Mouse (Mus musculus) kidney, postnatal 4 days (tissue): ENCODE data around the gene Dnase1l3.

Experiments
- DNase-seq, 2 experiments: peaks; one replicate each; pipeline ENCODE4 v3.0.0; 2021; ENCODE audit warnings: mixed read lengths in 2 of 2

Gene Dnase1l3

GRCm38 (mm10) chr14:7975177-7975576, 19.2 kb downstream of the Dnase1l3 start:
- DNase-seq, result no peak

GRCm38 (mm10) chr14:7974643-7975042, 19.7 kb downstream of the Dnase1l3 start:
- DNase-seq, result no peak

- DNase-seq, result peak in 1 of 2 experiments; percentile 29
Observed at GRCm38 (mm10) chr14:7971889-7972493, 22.4 kb downstream of the Dnase1l3 start.

- peak; percentile 63 to 67 for DNase-seq
Observed at GRCm38 (mm10) chr14:7964219-7964889, 30.0 kb downstream of the Dnase1l3 start.

DNA sequence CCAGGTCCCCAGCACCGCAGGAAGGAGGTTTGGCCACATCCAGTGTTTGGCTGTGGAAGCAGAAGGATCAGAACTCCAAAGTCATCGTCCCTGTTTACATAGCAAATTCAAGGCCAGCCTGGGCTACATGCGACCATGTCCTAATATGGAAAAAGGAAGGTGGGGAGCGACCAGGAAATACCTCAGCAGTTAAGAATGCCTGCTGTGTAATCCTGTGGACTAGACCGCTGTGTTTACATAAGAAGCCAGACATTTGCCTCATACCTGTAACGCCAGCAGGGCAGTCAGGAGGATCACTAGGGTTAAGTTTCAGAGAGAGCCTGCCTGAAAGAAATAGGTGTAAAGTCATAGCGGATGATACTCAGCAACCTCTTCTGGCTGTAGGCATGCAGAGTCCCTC, 31.2 kb downstream of the Dnase1l3 start:
- no peak for DNase-seq

DNA sequence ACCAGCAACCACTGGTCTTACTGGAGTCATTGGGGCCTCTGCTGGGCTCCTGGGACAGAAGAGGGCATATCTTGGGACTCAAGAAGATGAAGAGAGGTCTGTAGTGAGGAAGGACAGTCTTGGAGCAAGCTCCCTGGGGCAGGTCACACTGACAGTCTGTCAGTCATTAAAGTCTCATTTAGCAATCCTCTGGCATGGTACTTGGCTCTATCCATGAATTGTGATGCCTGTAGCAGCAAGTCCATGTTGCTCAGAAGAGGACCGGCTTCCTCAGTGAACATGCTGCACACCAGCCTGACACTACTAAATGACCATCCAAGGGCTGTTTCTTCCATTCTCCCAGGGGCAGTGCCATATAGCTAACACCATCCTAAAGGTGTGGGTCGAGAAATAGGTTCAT, 31.7 kb downstream of the Dnase1l3 start:
- no peak for DNase-seq

DNA sequence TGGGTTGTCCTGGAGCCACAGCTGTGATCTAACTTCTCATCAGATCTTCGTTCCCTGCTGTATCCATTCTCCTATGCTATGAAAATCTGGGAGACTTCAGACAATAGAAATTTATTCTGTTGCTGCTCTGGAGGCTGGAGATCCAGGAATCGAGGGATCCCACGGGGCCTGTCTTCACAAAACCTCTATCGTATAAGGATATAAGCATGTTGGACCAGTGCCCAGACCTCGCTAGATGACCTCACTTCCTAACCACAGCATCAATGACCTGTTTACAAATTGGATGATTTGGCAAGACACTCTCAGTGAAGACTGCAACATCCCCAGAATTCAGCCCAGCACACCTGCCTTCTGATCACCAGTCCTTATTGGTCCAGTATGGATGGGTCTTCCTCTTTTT, 32.7 kb downstream of the Dnase1l3 start:
- peak; percentile 49 to 60 for DNase-seq

GRCm38 (mm10) chr14:7960616-7961015, 33.8 kb downstream of the Dnase1l3 start:
- DNase-seq, result peak; percentile 54 to 62

DNA sequence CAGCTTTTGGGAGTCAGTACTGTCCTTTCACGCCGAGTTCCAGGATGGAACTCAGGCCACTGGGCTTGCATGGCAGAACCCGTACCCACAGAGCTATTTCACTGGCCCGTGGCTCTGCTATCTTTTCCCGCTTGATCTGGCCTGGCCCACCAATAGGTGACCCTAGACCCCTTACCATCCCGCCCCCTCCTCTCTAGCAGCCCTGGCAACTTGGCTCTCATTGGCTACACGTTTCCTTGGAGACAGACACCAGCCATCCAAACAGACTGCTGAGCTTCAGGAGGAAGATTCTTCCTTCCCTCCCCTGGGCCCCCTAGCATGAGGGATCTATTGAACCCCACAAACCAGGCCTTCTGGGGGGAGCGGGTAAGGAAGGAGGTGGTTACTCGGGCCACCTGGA, 37.3 kb downstream of the Dnase1l3 start, which contains the start of gene Gm45521:
Gene Gm45521, plus strand, starts transcription at position 240 of the 400 bp plus-strand sequence.
- no peak for DNase-seq

DNA sequence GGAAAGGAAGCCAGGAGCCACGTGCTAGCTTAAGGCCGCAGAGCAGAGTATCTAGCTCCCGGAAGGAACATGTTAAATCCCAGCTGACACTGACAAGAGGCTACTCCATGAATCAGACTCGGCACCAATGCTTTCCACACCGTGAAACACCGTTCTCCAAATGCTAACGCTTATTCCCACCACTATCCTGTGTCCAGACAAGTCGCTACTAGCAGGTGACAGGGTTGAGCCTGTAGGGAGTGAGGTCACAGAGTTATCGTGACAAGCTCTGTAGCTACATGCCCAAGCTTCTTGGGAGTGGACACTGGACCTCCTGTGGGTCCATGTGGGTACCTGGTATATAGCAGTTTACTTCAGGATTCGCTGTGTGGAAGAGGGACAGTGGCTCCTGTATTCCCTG, 37.9 kb downstream of the Dnase1l3 start:
- DNase-seq, result no peak

DNA sequence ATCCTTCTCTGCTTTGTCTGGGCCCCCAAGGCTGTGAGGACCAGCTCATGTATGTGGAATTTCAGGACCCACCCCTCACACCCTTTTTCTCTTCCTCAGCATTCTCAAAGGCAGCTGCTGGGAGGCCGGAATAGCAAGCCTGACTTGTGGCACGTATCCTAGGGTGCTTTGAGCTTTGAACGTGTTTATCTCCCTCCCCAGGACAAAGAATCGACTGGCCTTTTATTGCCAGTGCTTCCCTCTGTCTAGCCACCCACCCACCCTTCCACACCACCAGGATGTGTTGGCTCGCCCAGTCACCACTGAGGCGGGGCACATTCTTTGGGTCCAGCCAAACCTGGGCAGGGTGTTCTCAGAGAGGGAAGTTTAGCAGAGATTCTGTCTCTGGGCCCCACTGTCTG, 40.3 kb downstream of the Dnase1l3 start:
- DNase-seq, result no peak

GRCm38 (mm10) chr14:7952610-7953254, 41.6 kb downstream of the Dnase1l3 start:
- DNase-seq, result peak; percentile 32 to 54

DNA sequence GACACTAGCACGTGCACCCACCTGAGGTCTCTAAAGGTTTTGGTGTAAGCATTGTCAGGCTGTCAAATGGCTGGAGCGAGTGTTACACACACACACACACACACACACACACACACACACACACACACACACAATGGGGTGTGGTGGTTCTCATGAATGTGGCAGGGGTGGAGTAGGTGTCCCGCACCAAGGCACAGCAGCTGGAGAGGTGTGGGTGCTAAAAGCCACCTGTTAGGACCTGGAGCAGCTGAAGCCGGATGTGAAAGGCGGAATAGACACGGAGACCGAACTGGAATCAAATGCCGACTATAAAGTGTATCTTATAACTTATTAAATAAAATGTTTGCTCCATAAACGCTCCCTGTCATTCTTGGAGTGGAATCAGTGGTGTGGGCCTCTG, 43.1 kb downstream of the Dnase1l3 start:
- no peak for DNase-seq

DNA sequence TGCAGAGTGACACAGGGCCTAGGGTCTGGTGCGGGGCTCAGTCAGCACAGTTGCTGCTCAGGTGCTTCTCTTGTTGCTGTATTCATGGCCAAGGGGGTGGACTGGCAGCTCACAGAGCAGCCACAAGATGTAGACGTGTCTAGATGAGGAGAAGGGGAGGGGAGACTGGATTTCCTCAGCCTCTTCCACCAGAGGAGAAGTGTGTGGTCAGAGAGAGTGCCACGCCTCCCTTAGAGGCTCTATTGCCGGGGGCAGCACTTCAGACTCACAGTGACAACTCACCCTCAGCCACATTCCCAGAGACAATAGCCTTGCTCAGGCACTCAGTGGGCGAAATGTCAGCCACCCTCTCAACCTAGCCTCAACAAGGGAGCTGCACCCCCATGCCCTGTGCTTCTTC, 49.1 kb downstream of the Dnase1l3 start:
- DNase-seq, result no peak

DNA sequence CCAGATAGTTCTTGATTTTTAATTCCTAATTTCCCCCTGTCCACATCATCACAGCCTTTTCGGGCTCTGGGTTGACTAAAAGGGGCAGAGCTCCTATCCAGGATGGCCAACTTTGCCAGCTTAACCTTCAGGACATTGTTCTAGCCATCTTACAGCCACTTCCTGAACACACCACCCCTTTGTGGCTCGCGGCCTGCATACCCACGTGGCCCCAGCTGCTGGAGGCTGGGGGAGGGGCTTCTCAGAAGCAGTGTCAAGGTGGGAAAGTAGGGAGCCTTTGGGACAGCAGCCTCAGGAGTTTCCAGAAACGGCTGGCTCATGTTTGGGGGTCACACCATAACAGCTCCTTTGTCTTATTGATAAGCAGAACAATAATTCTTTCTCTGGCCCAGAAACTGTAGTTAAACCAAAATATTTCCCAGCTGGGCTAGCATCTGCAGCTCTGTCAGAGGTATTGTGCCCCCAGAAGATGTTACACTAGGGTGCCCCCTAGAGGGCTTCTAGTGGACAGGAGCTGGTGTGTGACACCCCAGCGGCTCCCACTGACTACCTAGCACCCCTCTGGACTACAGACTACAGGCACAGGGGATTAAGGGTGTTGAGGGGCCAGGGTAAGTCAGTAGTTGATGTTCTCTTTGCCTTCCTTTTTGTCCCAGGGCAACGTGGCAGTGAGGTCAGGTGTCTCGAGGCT, 49.9 kb downstream of the Dnase1l3 start:
- peak in 1 of 2 experiments; percentile 22 for DNase-seq

DNA sequence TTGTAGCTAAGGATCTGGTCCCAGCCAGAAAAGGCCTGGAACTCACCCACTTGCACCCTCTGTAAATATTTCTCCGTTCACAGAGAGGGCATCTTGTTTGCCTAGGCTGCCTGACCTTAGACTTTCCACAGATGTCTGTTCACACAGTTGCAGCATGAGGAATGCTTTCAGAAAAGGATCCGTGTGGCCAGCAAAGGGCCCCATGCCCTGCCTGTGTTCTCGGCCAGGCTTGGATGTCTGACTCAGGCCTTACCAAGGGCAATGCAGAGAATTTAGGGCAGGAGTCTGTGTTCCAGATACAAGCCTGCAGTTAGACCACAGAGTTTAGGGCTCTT, 50.6 kb downstream of the Dnase1l3 start:
- no peak for DNase-seq

DNA sequence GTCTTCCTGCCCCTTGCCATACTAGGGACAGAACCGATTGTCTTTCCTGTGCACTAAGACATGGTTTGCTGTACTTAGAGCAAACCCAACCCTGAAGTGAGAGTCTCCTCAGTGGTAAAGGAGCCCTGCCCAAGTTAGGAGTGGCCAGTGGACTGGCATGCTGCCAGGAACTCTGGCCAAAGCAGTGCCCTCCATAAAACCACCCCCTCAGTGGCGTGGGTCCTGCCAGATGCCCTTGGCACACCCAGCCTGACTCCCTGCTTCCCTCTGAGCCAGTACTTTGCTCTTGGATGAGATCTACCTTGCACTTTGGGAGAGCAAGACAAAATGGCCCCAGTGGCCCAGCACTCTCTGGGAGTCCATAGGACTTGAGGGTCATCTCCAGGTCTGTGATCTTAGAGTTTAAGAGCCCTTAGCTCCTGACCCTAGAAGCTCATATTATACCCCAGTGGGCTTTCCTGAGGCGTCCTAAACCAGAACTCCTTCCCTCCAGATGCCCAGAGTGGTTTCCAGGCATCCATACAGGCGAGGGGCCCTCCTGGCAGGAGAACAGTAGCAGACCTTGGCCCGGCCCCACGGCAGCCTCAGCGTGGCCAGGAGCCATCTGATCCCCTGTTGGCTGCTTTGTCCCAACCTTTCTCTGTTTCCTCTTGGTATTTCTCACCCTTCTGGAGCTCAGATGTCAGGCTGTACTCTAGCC, 51.1 kb downstream of the Dnase1l3 start:
- peak in 1 of 2 experiments; percentile 37 for DNase-seq

GRCm38 (mm10) chr14:7941413-7941812, 53.0 kb downstream of the Dnase1l3 start:
- DNase-seq, result no peak

- DNase-seq, result no peak
Observed at GRCm38 (mm10) chr14:7938809-7939784, 55.3 kb downstream of the Dnase1l3 start.

GRCm38 (mm10) chr14:7937052-7937630, 57.2 kb downstream of the Dnase1l3 start:
- DNase-seq, result peak; percentile 58 to 71

DNA sequence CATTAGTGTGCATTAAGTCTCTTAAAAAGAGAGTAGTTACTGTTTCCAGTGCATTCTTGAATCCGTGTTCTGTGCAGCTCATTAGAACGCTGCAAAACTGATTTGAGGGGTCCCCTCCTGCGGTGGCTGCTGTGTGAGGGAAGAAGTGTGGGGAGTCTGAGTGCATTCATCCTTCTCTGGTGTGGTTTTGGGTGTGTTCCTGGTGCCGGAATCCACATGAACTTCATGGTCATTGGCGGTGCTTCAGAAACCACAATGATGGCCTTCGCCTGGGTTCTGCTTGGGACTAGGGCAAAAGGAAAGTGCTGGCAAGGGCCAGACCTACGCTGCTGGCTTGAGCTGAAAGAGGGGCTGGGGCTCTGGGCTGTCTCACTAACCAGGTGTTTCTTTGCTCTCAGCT, 60.2 kb downstream of the Dnase1l3 start:
- no peak for DNase-seq
